Comparison of ENCODE assay signal across 24 mouse cellular contexts in genomic region chr7:64450631-64451030, GRCm38 (mm10). TPM values are rescaled to one million over a fixed set of nuclear protein-coding genes. Genes with fewer than 3 reads are reported as not detected.
DNase-seq lines count a peak whose midpoint lies in the region; ATAC-seq and TF ChIP-seq lines count a peak whose summit lies in the region.
"Had no signal": no experiment of that assay in that cellular context is flagged by ENCODE, and none has a peak within 500 bp of the region (broad histone marks: within the 10 kb centered on the region; RNA-seq: fewer than 3 reads in every experiment).

No protein-coding gene starts in this region.

- peaks cover 8% of the 10 kb centered on the region for H3K4me1 ChIP-seq in hindbrain, embryonic 10.5 days (replicated peaks)
- peaks cover 14% of the 10 kb centered on the region; the same call in 1 of the 2 replicates for H3K4me1 ChIP-seq in hindbrain, embryonic 14.5 days (replicated peaks; ENCODE audit: control insufficient read depth, insufficient read depth, low read length)
- H3K4me1 ChIP-seq: embryonic facial prominence, embryonic 12.5 days; heart, embryonic 15.5 days; kidney, embryonic 15.5 days; limb, embryonic 15.5 days had no signal

- WGBS in hindbrain, embryonic 10.5 days, result 88% methylated on average over 13 of the region's 13 CpGs
- 75% methylated on average over 13 of the region's 13 CpGs for WGBS in hindbrain, embryonic 14.5 days

- no peaks in the 10 kb centered on the region for H3K27me3 ChIP-seq in hindbrain, embryonic 10.5 days (ENCODE audit: insufficient read depth, poor library complexity, severe bottlenecking)
- no peaks in the 10 kb centered on the region for H3K27me3 ChIP-seq in hindbrain, embryonic 14.5 days (ENCODE audit: control insufficient read depth, insufficient read depth, low read length)
- H3K27me3 ChIP-seq: embryonic facial prominence, embryonic 12.5 days; heart, embryonic 15.5 days; kidney, embryonic 15.5 days; limb, embryonic 15.5 days; midbrain, embryonic 13.5 days had no signal

- no peaks in the 10 kb centered on the region for H3K36me3 ChIP-seq in hindbrain, embryonic 10.5 days
- no peaks in the 10 kb centered on the region for H3K36me3 ChIP-seq in hindbrain, embryonic 14.5 days (replicated peaks; ENCODE audit: control insufficient read depth, insufficient read depth)
- H3K36me3 ChIP-seq: embryonic facial prominence, embryonic 12.5 days; heart, embryonic 15.5 days; kidney, embryonic 15.5 days; limb, embryonic 15.5 days; midbrain, embryonic 13.5 days had no signal

- H3K4me2 ChIP-seq in hindbrain, embryonic 14.5 days (replicated peaks), result no peak overlapping the region
- H3K4me2 ChIP-seq: embryonic facial prominence, embryonic 12.5 days; heart, embryonic 15.5 days; kidney, embryonic 15.5 days; limb, embryonic 15.5 days; lung, embryonic 14.5 days; midbrain, embryonic 13.5 days had no signal

- no peaks in the 10 kb centered on the region for H3K9me3 ChIP-seq in hindbrain, embryonic 10.5 days
- H3K9me3 ChIP-seq in hindbrain, embryonic 14.5 days (ENCODE audit: control insufficient read depth, low read length), result no peaks in the 10 kb centered on the region
- H3K9me3 ChIP-seq: embryonic facial prominence, embryonic 12.5 days; heart, embryonic 15.5 days; kidney, embryonic 15.5 days; limb, embryonic 15.5 days; midbrain, embryonic 13.5 days had no signal

- TF ChIP-seq POLR2A in brain, embryonic 14.5 days (IDR thresholded peaks at IDR 0.05; ENCODE audit: borderline replicate concordance, extremely low read depth, insufficient read depth, insufficient read length, poor library complexity, severe bottlenecking), result no peak

- no peak for ATAC-seq in hindbrain, embryonic 14.5 days (ENCODE audit: low FRiP score)
- ATAC-seq in monocyte, adult 5-6 weeks (replicated peaks; ENCODE audit: insufficient number of reproducible peaks, low FRiP score, low TSS enrichment, poor library complexity, severe bottlenecking), result no peak
- ATAC-seq: CD4-positive, CD25-positive, alpha-beta regulatory T cell, adult 4 months had no signal

- no peak overlapping the region for H3K9ac ChIP-seq in hindbrain, embryonic 14.5 days
- H3K9ac ChIP-seq: embryonic facial prominence, embryonic 12.5 days; heart, embryonic 15.5 days; kidney, embryonic 15.5 days; limb, embryonic 15.5 days; liver, embryonic 14.5 days; lung, embryonic 14.5 days; midbrain, embryonic 13.5 days had no signal

- peak overlapping the region; percentile 40; the same call in 1 of the 2 replicates for H3K27ac ChIP-seq in hindbrain, embryonic 10.5 days
- no peak overlapping the region for H3K27ac ChIP-seq in hindbrain, embryonic 14.5 days
- H3K27ac ChIP-seq: embryonic facial prominence, embryonic 12.5 days; gastrocnemius, adult 2 months; heart, embryonic 15.5 days; kidney, embryonic 15.5 days; limb, embryonic 15.5 days; liver, embryonic 14.5 days had no signal

- no peak for TF ChIP-seq CTCF in brain, embryonic 14.5 days (IDR thresholded peaks at IDR 0.05; ENCODE audit: borderline replicate concordance, extremely low read depth, insufficient read depth, insufficient read length)

- DNase-seq in cerebellum, postnatal 10 days, result peak; percentile 55 to 62
- no peak for DNase-seq in cerebellum, adult 8-10 months
- no peak for DNase-seq in hindbrain, embryonic 10.5 days (ENCODE audit: low spot score)
- no peak for DNase-seq in hindbrain, embryonic 14.5 days (ENCODE audit: low spot score)
- peak; percentile 7 to 20 for DNase-seq in layer of hippocampus, postnatal 36 days
- DNase-seq in layer of hippocampus, adult 11-12 months (ENCODE audit: low spot score), result no peak
- DNase-seq in brain, embryonic 14.5 days (ENCODE audit: low read depth), result peak; percentile 80
- DNase-seq: adrenal gland, postnatal 25 days; gastrocnemius, adult 2 months; heart, postnatal 36 days; kidney, adult 11 months; kidney, postnatal 36 days; lung, embryonic 14.5 days; thymus, adult 18-20 months; thymus, postnatal 36 days had no signal

- no peak overlapping the region for H3K4me3 ChIP-seq in hindbrain, embryonic 10.5 days
- H3K4me3 ChIP-seq in hindbrain, embryonic 14.5 days (replicated peaks; ENCODE audit: low read length), result no peak overlapping the region
- H3K4me3 ChIP-seq: embryonic facial prominence, embryonic 12.5 days; gastrocnemius, adult 2 months; heart, embryonic 15.5 days; kidney, embryonic 15.5 days; limb, embryonic 15.5 days; midbrain, embryonic 13.5 days had no signal

RNA-seq across cellular contexts. Expression of gene Apba2, which starts 50.9 kb away (rescaled TPM):
- 59.1 and 88.9 TPM in 2 replicates for polyA plus RNA-seq in hindbrain, embryonic 10.5 days (2016; fragmentation: Nextera tagmentation; extraction: Ambion mirVana)
- 169 and 172 TPM in 2 replicates for polyA plus RNA-seq in hindbrain, embryonic 14.5 days (2014; fragmentation: Nextera tagmentation; extraction: Ambion mirVana)
- 100 to 1,000 TPM; 258 to 259 TPM for total RNA-seq in layer of hippocampus, postnatal 36 days (2021)
- polyA plus RNA-seq in brain, embryonic 14.5 days (2012; rRNA removed), result 152 and 182 TPM in 2 replicates
- total RNA-seq in monocyte, adult 5-6 weeks (2017), result not detected in 3 replicates
- total RNA-seq: adrenal gland, postnatal 25 days; megakaryocyte, adult 5-6 weeks had no signal
- polyA plus RNA-seq: CD4-positive, CD25-positive, alpha-beta regulatory T cell, adult 4 months had no signal

RNA-seq across cellular contexts. Expression of gene Mcee, which starts 58.2 kb away (rescaled TPM):
- 37.8 and 38.6 TPM in 2 replicates for polyA plus RNA-seq in hindbrain, embryonic 10.5 days (2016; fragmentation: Nextera tagmentation; extraction: Ambion mirVana)
- 47.3 and 58.9 TPM in 2 replicates for polyA plus RNA-seq in hindbrain, embryonic 14.5 days (2014; fragmentation: Nextera tagmentation; extraction: Ambion mirVana)
- 10 to 100 TPM; 45.1 to 51.9 TPM for total RNA-seq in layer of hippocampus, postnatal 36 days (2021)
- polyA plus RNA-seq in brain, embryonic 14.5 days (2012; rRNA removed), result 23.7 and 27.5 TPM in 2 replicates
- total RNA-seq in monocyte, adult 5-6 weeks (2017), result 24.9 to 27.4 TPM (median 26.5 TPM) in 3 replicates

RNA-seq across cellular contexts. Expression of gene Mphosph10, which starts 58.6 kb away (rescaled TPM):
- 27.2 and 46.7 TPM in 2 replicates for polyA plus RNA-seq in hindbrain, embryonic 10.5 days (2016; fragmentation: Nextera tagmentation; extraction: Ambion mirVana)
- 20.2 and 22.5 TPM in 2 replicates for polyA plus RNA-seq in hindbrain, embryonic 14.5 days (2014; fragmentation: Nextera tagmentation; extraction: Ambion mirVana)
- 10 to 100 TPM; 23.9 TPM for total RNA-seq in layer of hippocampus, postnatal 36 days (2021)
- polyA plus RNA-seq in brain, embryonic 14.5 days (2012; rRNA removed), result 9.3 and 12.9 TPM in 2 replicates
- 34.2 to 71.2 TPM (median 57.5 TPM) in 3 replicates for total RNA-seq in monocyte, adult 5-6 weeks (2017)

Comparison
In these comparisons a context has a peak if more than half of its experiments do, and no peak if none do; other contexts are left out.
1. DNase-seq: peak in cerebellum, postnatal 10 days (2 of 2), layer of hippocampus, postnatal 36 days (2 of 2) and brain, embryonic 14.5 days (single experiment); none in cerebellum, adult 8-10 months (single experiment), hindbrain, embryonic 10.5 days (single experiment), hindbrain, embryonic 14.5 days (single experiment) and layer of hippocampus, adult 11-12 months (single experiment).